Mouse (Mus musculus) kidney, embryonic 14.5 days (tissue): ENCODE measurements around the gene Iars2. TPM values are rescaled to one million over a fixed set of nuclear protein-coding genes. Genes with fewer than 3 reads are reported as not detected.

ENCODE experiments used
- ATAC-seq: fragments of 200-750 bp; cut with Nextera tagmentation; 2 replicates; pipeline ENCODE4 v1.8.0; 2017; ENCODE audit warnings: moderate number of reproducible peaks, mild to moderate bottlenecking, moderate TSS enrichment, moderate library complexity; ENCODE audit not compliant: low FRiP score, low TSS enrichment
- H3K27ac ChIP-seq: fragments of 300-500 bp; sonication (generic); 2 replicates; pipeline ENCODE4 v1.5.1; 2014; ENCODE audit warnings: low read depth, mild to moderate bottlenecking, low read length, moderate library complexity, mixed read lengths
- H3K27me3 ChIP-seq: fragments of 300-500 bp; sonication (generic); 2 replicates; pipeline ENCODE4 v1.6.1; 2014; ENCODE audit warnings: mild to moderate bottlenecking, low read length; ENCODE audit not compliant: control insufficient read depth, insufficient read depth
- H3K36me3 ChIP-seq: fragments of 300-500 bp; sonication (generic); 2 replicates; pipeline ENCODE4 v1.6.1; 2014; ENCODE audit warnings: low read length, mixed read lengths; ENCODE audit not compliant: control insufficient read depth, insufficient read depth
- H3K4me1 ChIP-seq: fragments of 300-500 bp; sonication (generic); 2 replicates; pipeline ENCODE4 v1.6.1; 2014; ENCODE audit warnings: low read length, mixed read lengths; ENCODE audit not compliant: control insufficient read depth, insufficient read depth
- H3K4me2 ChIP-seq: fragments of 300-500 bp; sonication (generic); replicated peaks from 2 replicates; pipeline ENCODE4 v1.6.1; 2014; ENCODE audit warnings: low read depth, mild to moderate bottlenecking, low read length
- H3K4me3 ChIP-seq: fragments of 300-500 bp; sonication (generic); 2 replicates; pipeline ENCODE4 v1.5.1; 2014; ENCODE audit warnings: mild to moderate bottlenecking, low read length
- H3K9ac ChIP-seq: fragments of 300-500 bp; sonication (generic); 2 replicates; pipeline ENCODE4 v1.6.1; 2014; ENCODE audit warnings: low read depth, mild to moderate bottlenecking, low read length, moderate library complexity
- H3K9me3 ChIP-seq: fragments of 300-500 bp; sonication (generic); 2 replicates; pipeline ENCODE4 v1.6.1; 2016; ENCODE audit warnings: low read length; ENCODE audit not compliant: control insufficient read depth
- WGBS: fragments of 180-500 bp; shearing (Covaris S2); extraction: QIAGEN DNeasy Blood & Tissue Kit; methylation state at CpG from one replicate; pipeline ENCODE4 v1.1.7; 2014; 5-methylcytosine and 5-hydroxymethylcytosine counted together
- polyA plus RNA-seq: library from polyadenylated mRNA; unstranded; fragments of >200 nt; fragmentation: Nextera tagmentation; extraction: Ambion mirVana; gene quantifications from 2 replicates; pipeline ENCODE4 v1.2.1, GENCODE M21; 2014

Gene Iars2
- polyA plus RNA-seq, 1 experiment from 2014 or later, result 35.4 TPM

- Histone ChIP-seq H3K27me3 (no peaks in the 10 kb centered on the region), H3K36me3 (peaks cover 22% of the 10 kb centered on the region), H3K9ac (no peak overlapping the region), H3K9me3 (no peaks in the 10 kb centered on the region), H3K27ac (no peak overlapping the region), H3K4me2 (no peak overlapping the region), H3K4me3 (no peak overlapping the region), H3K4me1 (0 out of 2 replicates have a peak, but pooled peaks cover 3% of the 10 kb centered on the region)
- 88% methylated on average over 4 of the region's 4 CpGs for WGBS
- ATAC-seq, result no peak
Observed at GRCm38 (mm10) chr1:185358211-185358610, 29.0 kb upstream of the Iars2 start.

- Histone ChIP-seq H3K4me2 (no peak overlapping the region), H3K4me3 (no peak overlapping the region), H3K4me1 (no peaks in the 10 kb centered on the region), H3K36me3 (peaks cover 41% of the 10 kb centered on the region), H3K27ac (no peak overlapping the region), H3K27me3 (no peaks in the 10 kb centered on the region), H3K9me3 (no peaks in the 10 kb centered on the region), H3K9ac (no peak overlapping the region)
- 95% methylated on average over 8 of the region's 8 CpGs for WGBS
- ATAC-seq, result no peak
Observed at GRCm38 (mm10) chr1:185356246-185356645, 27.1 kb upstream of the Iars2 start.

GRCm38 (mm10) chr1:185354731-185355130, 25.5 kb upstream of the Iars2 start:
- WGBS, result 74% methylated on average over 4 of the region's 4 CpGs
- peaks cover 50% of the 10 kb centered on the region for H3K36me3 ChIP-seq
- ATAC-seq, result no peak

GRCm38 (mm10) chr1:185353351-185353750, 24.2 kb upstream of the Iars2 start:
- H3K4me3 ChIP-seq, result no peak overlapping the region
- H3K4me1 ChIP-seq, result no peaks in the 10 kb centered on the region
- H3K27ac ChIP-seq, result no peak overlapping the region
- no peaks in the 10 kb centered on the region for H3K27me3 ChIP-seq
- peaks cover 62% of the 10 kb centered on the region for H3K36me3 ChIP-seq
- no peak overlapping the region for H3K9ac ChIP-seq
- no peaks in the 10 kb centered on the region for H3K9me3 ChIP-seq
- 97% methylated on average over 8 of the region's 8 CpGs for WGBS
- no peak overlapping the region for H3K4me2 ChIP-seq
- no peak for ATAC-seq

More at GRCm38 (mm10) chr1:185354731-185355130, 25.5 kb upstream of the Iars2 start:
- no peak overlapping the region for H3K4me2 ChIP-seq
- no peaks in the 10 kb centered on the region for H3K4me1 ChIP-seq
- no peak overlapping the region for H3K4me3 ChIP-seq
- H3K27ac ChIP-seq, result no peak overlapping the region
- no peaks in the 10 kb centered on the region for H3K27me3 ChIP-seq
- H3K9me3 ChIP-seq, result no peaks in the 10 kb centered on the region
- H3K9ac ChIP-seq, result no peak overlapping the region

GRCm38 (mm10) chr1:185352151-185352550, 23.0 kb upstream of the Iars2 start:
- H3K4me1 ChIP-seq, result no peaks in the 10 kb centered on the region
- no peak overlapping the region for H3K27ac ChIP-seq
- no peak overlapping the region for H3K9ac ChIP-seq
- H3K36me3 ChIP-seq, result peaks cover 67% of the 10 kb centered on the region
- no peaks in the 10 kb centered on the region for H3K9me3 ChIP-seq
- no peak for ATAC-seq
- no peak overlapping the region for H3K4me3 ChIP-seq
- H3K4me2 ChIP-seq, result no peak overlapping the region
- H3K27me3 ChIP-seq, result no peaks in the 10 kb centered on the region
- WGBS, result 89% methylated on average over 12 of the region's 12 CpGs

- WGBS, result 93% methylated on average over 4 of the region's 4 CpGs
- Histone ChIP-seq H3K4me2 (no peak overlapping the region), H3K9me3 (no peaks in the 10 kb centered on the region), H3K27ac (no peak overlapping the region), H3K4me1 (no peaks in the 10 kb centered on the region), H3K27me3 (no peaks in the 10 kb centered on the region), H3K9ac (no peak overlapping the region), H3K36me3 (peaks cover 69% of the 10 kb centered on the region), H3K4me3 (no peak overlapping the region)
- ATAC-seq, result no peak
Observed at GRCm38 (mm10) chr1:185350611-185351010, 21.4 kb upstream of the Iars2 start.

- no peak for ATAC-seq
- Histone ChIP-seq H3K4me3 (no peak overlapping the region), H3K27me3 (no peaks in the 10 kb centered on the region), H3K27ac (no peak overlapping the region), H3K4me1 (no peaks in the 10 kb centered on the region), H3K9me3 (no peaks in the 10 kb centered on the region), H3K9ac (no peak overlapping the region), H3K36me3 (peaks cover 72% of the 10 kb centered on the region), H3K4me2 (no peak overlapping the region)
- WGBS, result 98% methylated on average over 14 of the region's 14 CpGs
Observed at GRCm38 (mm10) chr1:185349741-185350140, 20.5 kb upstream of the Iars2 start.

GRCm38 (mm10) chr1:185346188-185346587, 17.0 kb upstream of the Iars2 start:
- Histone ChIP-seq H3K27ac (no peak overlapping the region), H3K9ac (no peak overlapping the region), H3K4me1 (no peaks in the 10 kb centered on the region), H3K36me3 (peaks cover 79% of the 10 kb centered on the region), H3K4me2 (no peak overlapping the region), H3K27me3 (no peaks in the 10 kb centered on the region), H3K9me3 (no peaks in the 10 kb centered on the region), H3K4me3 (no peak overlapping the region)
- no peak for ATAC-seq
- WGBS, result 80% methylated on average over 10 of the region's 10 CpGs

- 89% methylated on average over 8 of the region's 8 CpGs for WGBS
- no peaks in the 10 kb centered on the region for H3K27me3 ChIP-seq
- H3K4me1 ChIP-seq, result no peaks in the 10 kb centered on the region
- no peak overlapping the region for H3K27ac ChIP-seq
- no peak for ATAC-seq
- peaks cover 63% of the 10 kb centered on the region for H3K36me3 ChIP-seq
- no peak overlapping the region for H3K9ac ChIP-seq
- H3K4me2 ChIP-seq, result no peak overlapping the region
- H3K4me3 ChIP-seq, result no peak overlapping the region
- H3K9me3 ChIP-seq, result no peaks in the 10 kb centered on the region
Observed at GRCm38 (mm10) chr1:185343422-185343821, 14.2 kb upstream of the Iars2 start.
